Mouse (Mus musculus) erythroblast, embryonic 14.5 days (primary cell): ENCODE measurements around the gene Slamf6.

Experiments used
- GATA1 ChIP-seq: IDR thresholded peaks from 2 replicates; pipeline ENCODE4 v1.6.1; 2012; ENCODE audit warnings: low read length, inconsistent platforms, mixed read lengths
- TAL1 ChIP-seq: IDR thresholded peaks from 3 replicates; pipeline ENCODE4 v1.6.1; 2012; ENCODE audit warnings: low read length, inconsistent platforms, mixed read lengths

DNA sequence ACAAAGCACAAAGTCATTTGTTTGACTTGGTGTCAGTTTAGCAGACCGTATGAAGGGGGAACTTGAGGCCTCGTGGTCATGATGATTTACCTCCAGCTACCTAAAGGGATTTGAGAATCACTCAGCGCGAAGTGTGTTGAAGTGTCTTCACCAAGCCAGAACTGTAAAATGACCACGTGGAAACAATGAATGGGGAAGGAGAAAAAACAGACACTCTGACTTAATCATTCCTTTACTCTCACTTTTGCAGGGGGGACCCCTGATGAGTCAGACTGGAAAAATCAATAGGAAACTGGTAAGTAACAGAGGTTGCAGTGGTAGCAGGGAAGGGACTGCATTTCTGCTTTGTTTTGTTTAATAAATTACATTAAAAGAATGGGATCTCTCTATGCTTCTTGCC is 64.9 kb downstream of the Slamf6 start:
- TF ChIP-seq GATA1, result no peak
- no peak for TF ChIP-seq TAL1
